Mouse (Mus musculus) activated CD4-positive, CD25-positive, alpha-beta regulatory T cell, adult 9 weeks (primary cell): ENCODE results near the gene Gabarapl2. TPM values are rescaled to one million over a fixed set of nuclear protein-coding genes. Genes with fewer than 3 reads are reported as not detected.

ENCODE experiments used
- polyA plus RNA-seq: library from polyadenylated mRNA; unstranded; fragments of 100-300 nt; shearing (Covaris generic); gene quantifications from one replicate; pipeline ENCODE4 v1.2.1, GENCODE M21; 2017

Gene Gabarapl2
- 338 TPM for polyA plus RNA-seq

GRCm38 (mm10) chr8:111940171-111941100, at the start of gene Gabarapl2:
Gene Gabarapl2 (plus strand): TSS chr8:111940703.

DNA sequence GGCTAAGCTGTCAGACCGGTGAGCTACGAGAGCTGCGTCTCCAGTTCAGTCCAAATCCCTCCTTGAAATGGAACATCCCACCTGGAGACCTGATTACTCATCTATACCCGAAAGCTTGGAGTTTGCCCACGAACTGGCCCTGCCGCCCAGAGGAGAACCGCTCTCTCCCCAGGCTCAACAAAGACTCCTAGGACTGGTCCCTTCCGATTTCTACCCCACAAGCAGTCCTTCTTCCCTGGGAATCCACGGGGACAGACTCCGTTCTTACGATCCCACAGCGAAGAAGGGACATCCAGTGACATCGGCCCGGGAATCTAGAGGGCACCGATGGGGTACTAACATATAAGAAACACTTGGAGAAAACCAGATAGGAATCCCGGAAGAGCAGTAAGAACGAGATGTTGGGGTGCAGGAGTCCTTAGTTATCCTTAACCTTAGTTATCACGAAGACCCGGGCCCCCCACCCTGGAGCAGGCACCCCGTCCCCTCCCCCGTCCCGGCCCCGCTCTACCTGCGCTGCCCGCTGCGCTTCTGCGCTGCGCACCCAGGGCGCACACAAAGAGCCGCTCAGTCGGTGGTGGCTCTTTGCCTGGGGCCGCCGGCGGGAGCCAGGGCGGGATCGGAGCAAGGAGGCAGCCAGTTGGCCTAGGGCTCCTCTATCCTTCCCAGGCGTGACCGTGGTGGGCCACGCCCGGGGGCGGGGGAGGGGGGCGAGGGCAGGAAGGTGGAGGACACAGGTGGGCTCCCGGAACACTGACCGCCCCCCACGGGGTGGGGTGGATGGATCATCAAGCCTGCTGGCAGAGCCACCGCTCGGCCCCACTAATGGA, 30.7 kb upstream of the Gabarapl2 start, which contains the start of gene Chst5:
Chst5 (minus strand) TSS at position 827 of the 830 bp plus-strand sequence.

GRCm38 (mm10) chr8:111933348-111934076, 7.0 kb upstream of the Gabarapl2 start, which contains the start of gene Tmem231:
Gene Tmem231 (minus strand): TSS chr8:111933881.

GRCm38 (mm10) chr8:111992013-111992702, 51.7 kb downstream of the Gabarapl2 start, which contains the start of gene Adat1:
Gene Adat1 (minus strand): TSS chr8:111992302.

Other genes with a start within 250 kb of the Gabarapl2 start
- not detected for gene Ctrb1, start 249.7 kb upstream of the Gabarapl2 start, polyA plus RNA-seq
- 0.23 TPM for gene Bcar1, start 196.9 kb upstream of the Gabarapl2 start, polyA plus RNA-seq
- 108 TPM for gene Cfdp1, start 86.4 kb upstream of the Gabarapl2 start, polyA plus RNA-seq
- gene Tmem170, start 64.0 kb upstream of the Gabarapl2 start, polyA plus RNA-seq = 0.88 TPM
- not detected for gene Chst5, start 30.3 kb upstream of the Gabarapl2 start, polyA plus RNA-seq
- 2.0 TPM for gene Tmem231, start 6.8 kb upstream of the Gabarapl2 start, polyA plus RNA-seq
- 9.4 TPM for gene Adat1, start 51.6 kb downstream of the Gabarapl2 start, polyA plus RNA-seq
- 114 TPM for gene Kars, start 70.6 kb downstream of the Gabarapl2 start, polyA plus RNA-seq
- gene Terf2ip, start 70.7 kb downstream of the Gabarapl2 start, polyA plus RNA-seq = 29.1 TPM
- 3.2 TPM for gene Gm6793, start 74.3 kb downstream of the Gabarapl2 start, polyA plus RNA-seq